Mouse (Mus musculus) thymus, postnatal 0 days (tissue): ENCODE measurements around the gene Gpr182. TPM values are rescaled to one million over a fixed set of nuclear protein-coding genes. Genes with fewer than 3 reads are reported as not detected.
"Not testable (repeated sequence)": the region's sequence is repeated elsewhere in the genome, so short reads cannot be mapped to it uniquely, and the experiment has no call there.

Experiments used
- DNase-seq: peaks from one replicate; pipeline ENCODE4 v3.0.0-alpha.2; 2015; ENCODE audit warnings: low spot score
- polyA plus RNA-seq: library from polyadenylated mRNA; unstranded; fragments of >200 nt; fragmentation: Nextera tagmentation; extraction: Ambion mirVana; gene quantifications from 2 replicates; pipeline ENCODE4 v1.2.1, GENCODE M21; 2015

Gene Gpr182
- polyA plus RNA-seq = 0.90 and 1.1 TPM in 2 replicates

- no peak for DNase-seq
These were observed at the start of gene Gpr182 for GRCm38 (mm10) chr10:127751548-127751947. TSS of gene Gpr182 (minus strand) at chr10:127751732.

DNA sequence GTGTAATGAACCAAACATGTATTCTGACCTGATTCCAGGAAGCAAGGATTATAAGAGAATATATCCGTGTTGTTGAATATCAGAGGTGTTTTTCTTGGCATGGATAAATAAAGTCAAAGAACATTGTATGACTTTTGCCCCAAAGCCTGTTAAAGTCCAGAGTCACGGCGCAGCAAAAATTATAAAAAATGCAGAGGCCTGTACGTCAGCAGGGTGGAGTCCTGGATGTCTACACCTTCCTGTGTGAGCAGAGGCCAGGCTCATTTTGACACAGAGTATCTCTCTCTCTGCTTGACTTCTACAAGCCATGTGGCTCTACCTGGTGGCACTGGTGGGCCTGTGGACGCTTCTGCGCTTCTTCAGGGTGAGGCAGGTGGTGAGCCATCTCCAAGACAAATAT, 49.4 kb upstream of the Gpr182 start, which contains the start of gene Rdh16:
TSS of gene Rdh16 (plus strand) at position 262 of the 400 bp plus-strand sequence.
- DNase-seq = no peak

DNA sequence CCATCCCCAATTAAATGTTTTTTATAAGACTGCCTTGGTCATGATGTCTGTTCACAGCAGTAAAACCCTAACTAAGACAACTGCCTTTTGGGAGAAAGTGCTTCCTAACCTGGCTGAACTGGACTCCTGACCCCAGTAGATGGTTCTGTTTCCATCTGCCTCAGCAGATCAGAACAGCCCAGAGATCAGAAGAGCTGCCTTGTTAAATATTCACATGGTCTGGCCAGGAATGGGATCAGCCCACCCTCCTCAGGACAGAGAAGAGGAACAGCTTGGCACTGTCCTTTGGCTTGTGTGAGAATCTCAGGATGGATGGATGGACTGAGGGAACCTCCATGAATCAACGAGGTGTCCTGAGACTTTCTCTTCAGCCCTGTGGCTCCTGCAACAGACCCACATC, 47.8 kb upstream of the Gpr182 start:
- DNase-seq = no peak

DNA sequence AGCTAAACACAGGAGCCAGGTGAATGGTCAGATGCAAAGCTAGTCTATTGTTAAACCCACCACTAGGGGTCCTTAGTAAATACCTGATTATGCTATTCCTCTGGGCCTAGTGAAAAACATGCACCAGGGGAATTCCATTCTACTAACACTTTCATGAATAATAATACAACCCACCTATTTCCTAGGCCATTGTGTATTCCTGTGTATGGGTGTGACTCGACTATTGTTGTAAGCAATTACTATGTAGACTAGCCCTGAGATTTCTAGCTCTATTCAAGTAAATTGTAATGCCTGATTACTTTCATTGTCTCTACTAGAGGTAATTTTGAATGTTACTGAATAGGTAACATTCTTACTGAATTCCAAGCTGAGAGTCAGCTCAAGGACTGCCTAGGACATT, 33.9 kb upstream of the Gpr182 start:
- DNase-seq = not testable (repeated sequence)

GRCm38 (mm10) chr10:127782321-127782720, 30.8 kb upstream of the Gpr182 start:
- DNase-seq = not testable (repeated sequence)

DNA sequence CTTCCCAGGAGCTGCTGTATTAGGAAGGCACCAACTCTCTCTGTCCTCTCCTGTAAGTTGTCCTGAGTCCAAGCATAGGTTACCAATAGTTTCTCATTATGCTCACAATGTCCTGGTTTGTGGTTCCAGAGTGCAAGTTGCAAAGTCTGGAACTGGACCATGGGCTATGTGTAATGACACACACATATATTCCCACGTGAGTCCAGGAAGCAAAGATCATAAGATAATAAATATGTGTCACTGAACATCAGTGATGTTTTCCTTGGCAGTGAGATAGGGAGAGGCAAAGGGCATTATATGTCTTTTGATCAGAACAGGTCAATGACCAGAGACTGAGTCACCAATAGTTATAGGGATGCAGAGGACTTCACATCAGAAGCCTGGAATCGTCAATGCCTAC, 24.5 kb upstream of the Gpr182 start, which contains the start of gene Rdh9:
TSS of gene Rdh9 (plus strand) at position 376 of the 400 bp plus-strand sequence.
- no peak for DNase-seq

DNA sequence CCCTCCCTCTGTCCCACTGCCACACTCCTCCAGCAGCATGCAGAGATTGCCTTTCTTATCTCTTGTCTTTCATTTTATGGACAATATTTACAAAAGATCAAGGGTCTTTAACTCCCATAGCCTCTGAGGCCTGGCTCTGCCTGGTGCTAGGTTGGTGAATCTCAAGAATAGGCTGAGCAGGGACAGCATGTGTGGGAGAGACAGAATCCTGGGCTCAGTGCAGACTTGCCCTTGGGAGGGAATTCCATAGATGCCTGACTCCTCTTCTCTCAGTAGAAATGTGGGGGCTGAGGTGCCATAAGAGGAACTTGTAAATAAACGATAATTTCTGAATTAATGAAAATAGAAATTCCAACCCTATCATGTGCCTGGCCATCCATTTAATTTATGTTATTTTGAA, 15.0 kb upstream of the Gpr182 start:
- DNase-seq = no peak

GRCm38 (mm10) chr10:127763914-127764680, 12.6 kb upstream of the Gpr182 start:
- no peak for DNase-seq

DNA sequence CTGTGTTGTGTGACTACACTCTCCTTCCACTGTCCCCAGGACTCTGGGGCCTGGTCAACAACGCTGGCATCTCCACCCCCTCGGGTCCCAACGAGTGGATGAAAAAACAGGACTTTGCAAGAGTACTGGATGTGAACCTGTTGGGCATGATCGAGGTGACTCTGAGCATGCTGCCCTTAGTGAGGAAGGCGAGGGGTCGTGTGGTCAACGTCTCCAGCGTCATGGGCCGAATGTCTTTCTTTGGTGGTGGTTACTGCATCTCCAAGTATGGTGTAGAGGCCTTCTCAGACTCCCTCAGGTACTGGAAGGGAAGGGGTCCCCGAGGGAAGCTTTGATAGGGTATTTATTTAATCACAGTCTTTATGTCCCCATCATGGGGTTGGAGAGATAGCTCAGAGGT, 11.4 kb upstream of the Gpr182 start:
- not testable (repeated sequence) for DNase-seq

GRCm38 (mm10) chr10:127759181-127760110, 7.9 kb upstream of the Gpr182 start, which contains the start of the genes Rdh1 and Rdh16f1:
TSS of gene Rdh1 (plus strand) at chr10:127759721.
TSS of gene Rdh16f1 (plus strand) at chr10:127759787.
- no peak for DNase-seq

GRCm38 (mm10) chr10:127755770-127756468, 4.4 kb upstream of the Gpr182 start:
- no peak for DNase-seq

DNA sequence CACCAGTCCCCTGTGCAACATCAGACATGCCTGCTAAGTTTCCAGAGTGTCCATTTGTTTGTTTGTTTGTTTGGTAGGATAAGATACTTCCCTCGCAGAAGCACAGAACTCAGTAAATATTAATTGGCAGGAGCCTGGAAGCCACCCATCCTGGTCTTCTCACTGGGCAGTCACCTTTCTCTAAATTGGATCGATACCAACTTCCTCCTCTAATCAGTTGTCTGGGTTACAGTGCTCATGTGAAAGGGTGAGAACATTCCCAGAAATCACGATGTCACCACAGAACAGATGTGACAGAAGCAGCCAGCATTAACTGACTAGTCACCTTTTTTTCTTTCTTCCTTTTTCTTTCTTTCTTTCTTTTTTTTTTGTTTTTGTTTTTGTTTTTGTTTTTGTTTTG, 3.7 kb upstream of the Gpr182 start:
- DNase-seq = no peak

GRCm38 (mm10) chr10:127754566-127755166, 3.1 kb upstream of the Gpr182 start:
- DNase-seq = no peak

DNA sequence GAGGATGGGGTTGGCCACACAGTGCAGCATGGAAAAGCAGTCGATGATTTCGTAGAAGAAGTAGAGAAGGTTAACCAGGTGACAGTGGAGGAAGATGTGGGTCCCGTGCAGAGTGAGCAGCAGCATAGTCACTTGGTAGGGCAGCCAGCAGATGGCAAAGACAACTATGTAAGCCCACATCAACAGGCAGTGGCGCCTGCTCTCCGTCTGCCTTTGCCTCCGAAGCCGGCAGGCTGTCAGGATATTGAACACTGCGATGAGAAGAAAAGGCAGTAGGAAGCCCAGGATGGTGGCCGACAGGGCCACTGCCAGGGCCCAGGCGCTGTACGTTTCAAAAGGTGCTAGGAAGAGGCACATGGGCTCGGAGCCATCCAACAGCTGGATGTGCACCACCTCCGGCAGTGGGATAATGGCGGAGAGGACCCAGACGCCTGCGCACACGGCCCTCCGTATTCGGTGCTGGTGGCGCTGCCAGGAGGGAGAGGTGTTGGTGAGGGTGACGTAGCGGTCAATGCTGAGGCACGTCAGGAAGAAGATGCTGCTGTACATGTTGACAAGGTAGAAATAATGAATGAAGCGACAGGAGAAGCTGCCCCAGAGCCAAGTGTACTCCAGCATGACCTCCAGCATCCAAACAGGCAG, 1.3 kb downstream of the Gpr182 start:
- no peak for DNase-seq

DNA sequence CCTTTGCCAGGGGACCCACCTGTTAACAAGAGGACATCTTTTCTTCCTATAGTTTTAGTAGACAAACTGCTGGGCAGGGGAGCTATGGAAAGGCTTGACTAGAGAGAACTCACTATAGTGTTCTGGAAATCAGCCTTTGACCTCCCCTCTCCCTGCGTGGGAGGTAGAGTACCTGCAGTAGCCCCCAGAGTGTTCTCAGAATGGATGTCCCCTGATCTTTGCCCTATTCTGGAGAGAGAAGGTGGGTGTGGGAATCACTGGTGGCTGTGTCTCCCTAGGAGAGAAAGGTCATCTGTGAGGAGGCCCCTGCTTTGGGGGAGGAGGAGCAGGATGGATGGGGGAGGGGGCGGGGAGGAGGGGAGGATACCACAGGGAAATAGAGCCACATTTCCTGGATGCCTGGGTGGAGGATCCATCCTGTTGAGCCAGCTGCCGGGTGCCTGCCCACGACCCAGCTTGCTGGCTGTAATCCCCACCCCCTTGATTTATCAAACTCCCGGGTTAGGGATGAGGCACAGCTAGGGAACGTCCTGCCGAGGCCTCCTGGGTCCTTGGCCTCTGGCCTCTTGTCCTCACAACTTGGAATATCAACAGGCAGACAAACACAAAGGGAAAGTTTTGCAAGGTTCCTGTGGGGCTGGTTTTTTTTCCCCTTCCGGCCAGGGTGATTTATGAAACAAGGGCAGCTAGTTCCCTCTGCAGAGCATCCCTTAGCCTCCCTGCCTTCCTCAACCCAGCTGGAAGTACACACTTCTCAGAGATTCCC, 2.5 kb downstream of the Gpr182 start:
- no peak for DNase-seq

DNA sequence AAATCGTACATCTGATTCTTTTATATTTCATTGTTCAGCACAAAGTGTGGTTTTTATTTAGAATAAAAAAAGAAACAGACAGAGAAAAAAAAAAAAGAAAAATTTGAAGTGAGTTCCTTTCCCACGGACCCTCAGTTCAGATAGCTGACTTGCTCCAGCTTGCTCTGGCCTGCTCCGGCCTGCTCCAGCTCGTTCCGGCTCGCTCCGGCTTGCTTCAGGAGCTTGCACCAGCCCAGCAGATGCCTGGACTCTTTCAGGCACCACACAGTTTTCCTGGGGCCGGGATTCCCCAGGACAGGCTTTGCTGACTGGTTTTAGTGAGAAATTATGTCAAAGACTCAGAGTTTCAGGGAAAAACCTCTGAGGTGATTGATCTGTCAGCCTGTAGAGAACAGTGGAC, 4.3 kb downstream of the Gpr182 start:
- no peak for DNase-seq

GRCm38 (mm10) chr10:127745886-127746285, 5.6 kb downstream of the Gpr182 start:
- DNase-seq = no peak

GRCm38 (mm10) chr10:127744661-127745060, 6.9 kb downstream of the Gpr182 start:
- DNase-seq = peak; percentile 53

DNA sequence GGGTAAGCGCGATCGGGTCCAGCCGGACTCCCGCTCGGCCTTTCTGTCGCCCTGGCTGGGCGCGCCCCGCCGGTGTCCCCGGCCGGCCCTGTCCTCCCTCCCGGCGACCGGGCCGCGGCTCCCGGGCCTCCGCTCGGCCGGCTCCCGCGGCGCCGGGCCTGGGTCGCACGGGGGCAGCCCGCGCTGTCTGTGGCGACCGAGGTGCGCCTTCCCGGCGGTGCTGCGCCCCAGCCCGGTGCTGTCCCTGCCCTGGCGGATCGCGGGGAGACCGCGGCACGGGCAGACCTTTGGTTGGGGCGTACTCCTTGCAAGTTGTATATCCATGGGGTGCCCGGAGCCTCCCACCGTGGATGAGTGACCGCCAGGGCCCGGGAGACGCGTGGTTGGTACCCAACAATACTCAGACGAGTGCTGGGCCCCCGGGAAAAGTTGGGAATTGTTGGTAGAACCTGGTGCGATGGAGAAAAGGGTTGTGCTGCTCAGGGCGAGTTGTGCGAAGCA, 11.8 kb downstream of the Gpr182 start:
- peak; percentile 30 for DNase-seq
